Mouse (Mus musculus): ENCODE data around the gene Arhgef28. TPM values are rescaled to one million over a fixed set of nuclear protein-coding genes. Genes with fewer than 3 reads are reported as not detected.

Gene Arhgef28
- polyA plus RNA-seq, 1 experiment from 2014 or later: 15.1 TPM

DNA sequence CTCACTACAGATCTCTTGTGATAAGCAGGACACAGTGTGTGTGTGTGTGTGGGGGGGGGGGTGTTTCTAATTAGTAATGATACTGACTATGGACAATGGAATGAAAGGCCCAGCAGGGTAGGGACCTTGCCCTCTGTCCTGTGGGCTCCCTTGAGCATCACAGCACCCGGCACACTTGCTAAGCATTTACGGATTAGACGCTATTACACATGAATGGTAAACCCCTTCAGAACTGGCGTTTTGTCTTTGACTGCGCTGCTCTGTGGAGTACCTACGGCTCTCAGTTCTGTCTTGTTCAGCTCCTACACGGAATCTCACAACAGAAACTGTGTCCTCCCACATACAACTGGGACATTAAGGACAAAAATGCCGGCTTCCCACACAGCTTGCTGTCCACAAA lies 151.0 kb downstream of the Arhgef28 start:
- no peak for ATAC-seq (ENCODE audit: insufficient number of reproducible peaks, insufficient read depth, low FRiP score, low TSS enrichment)
- no peaks in the 10 kb centered on the region for H3K27me3 ChIP-seq
- H3K27ac ChIP-seq: no peak overlapping the region
- H3K4me2 ChIP-seq (replicated peaks): no peak overlapping the region
- no peaks in the 10 kb centered on the region for H3K36me3 ChIP-seq
- no peak overlapping the region for H3K9ac ChIP-seq
- no peak overlapping the region for H3K4me3 ChIP-seq
- 75% methylated on average over 8 of the region's 8 CpGs for WGBS
- H3K4me1 ChIP-seq: peaks cover 12% of the 10 kb centered on the region; the same call in 1 of the 2 replicates
- 0 out of 2 replicates have a peak, but pooled peaks cover 2% of the 10 kb centered on the region for H3K9me3 ChIP-seq

DNA sequence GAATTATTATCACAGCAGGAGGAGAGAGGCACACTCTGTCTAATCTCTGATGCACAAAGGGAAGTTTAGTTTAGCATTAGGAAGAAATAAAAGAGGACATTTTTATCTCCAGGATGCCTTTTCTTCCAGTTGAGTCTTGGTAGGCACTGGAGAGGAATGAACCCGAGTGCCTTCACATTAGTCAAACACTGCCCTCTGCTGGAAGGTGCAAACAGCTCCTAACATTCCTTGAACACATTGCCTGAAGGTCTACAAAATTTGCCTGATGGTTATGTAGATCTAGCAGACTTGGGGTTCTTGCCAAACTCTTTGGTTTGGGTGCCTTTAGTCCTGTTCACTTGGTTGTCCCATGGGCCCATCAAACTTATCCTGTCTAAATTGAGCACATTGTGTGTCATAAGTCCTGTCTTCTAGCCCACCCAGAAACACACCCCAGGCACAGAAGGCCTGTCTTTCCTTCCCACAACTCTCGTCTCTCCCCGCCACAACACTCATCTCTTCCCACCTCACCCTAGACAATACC lies 165.6 kb downstream of the Arhgef28 start:
- WGBS: 82% methylated on average over 3 of the region's 3 CpGs
- H3K9ac ChIP-seq: no peak overlapping the region
- no peak for ATAC-seq (ENCODE audit: insufficient number of reproducible peaks, insufficient read depth, low FRiP score, low TSS enrichment)
- no peak overlapping the region for H3K4me2 ChIP-seq (replicated peaks)
- H3K27me3 ChIP-seq: no peaks in the 10 kb centered on the region
- H3K36me3 ChIP-seq: no peaks in the 10 kb centered on the region
- H3K4me1 ChIP-seq: no peaks in the 10 kb centered on the region
- H3K27ac ChIP-seq: no peak overlapping the region
- H3K4me3 ChIP-seq: no peak overlapping the region
- H3K9me3 ChIP-seq: no peaks in the 10 kb centered on the region

DNA sequence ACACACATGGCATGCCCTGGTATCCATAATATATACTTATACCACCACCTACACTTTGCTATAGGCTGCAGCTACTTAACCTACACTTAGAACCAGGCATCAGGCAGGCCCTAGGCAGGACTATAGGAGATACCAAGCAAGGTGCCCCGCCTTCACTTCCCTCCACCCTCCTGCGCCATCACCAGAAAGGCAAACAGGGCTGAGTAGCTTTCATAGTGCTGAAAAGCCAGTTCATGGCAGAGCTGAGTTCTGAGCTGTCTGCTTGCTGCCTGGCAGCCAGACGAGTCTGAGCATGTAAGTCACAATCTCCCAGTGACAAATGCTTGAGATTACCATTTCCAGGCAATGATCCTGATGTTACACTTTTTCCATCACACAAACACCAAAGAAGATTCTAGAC lies 167.5 kb downstream of the Arhgef28 start:
- WGBS: 81% methylated on average over 3 of the region's 3 CpGs
- no peaks in the 10 kb centered on the region for H3K36me3 ChIP-seq
- no peak overlapping the region for H3K27ac ChIP-seq
- H3K4me2 ChIP-seq (replicated peaks): no peak overlapping the region
- no peaks in the 10 kb centered on the region for H3K9me3 ChIP-seq
- no peak overlapping the region for H3K4me3 ChIP-seq
- no peaks in the 10 kb centered on the region for H3K27me3 ChIP-seq
- no peak overlapping the region for H3K9ac ChIP-seq
- no peak for ATAC-seq (ENCODE audit: insufficient number of reproducible peaks, insufficient read depth, low FRiP score, low TSS enrichment)
- no peaks in the 10 kb centered on the region for H3K4me1 ChIP-seq

DNA sequence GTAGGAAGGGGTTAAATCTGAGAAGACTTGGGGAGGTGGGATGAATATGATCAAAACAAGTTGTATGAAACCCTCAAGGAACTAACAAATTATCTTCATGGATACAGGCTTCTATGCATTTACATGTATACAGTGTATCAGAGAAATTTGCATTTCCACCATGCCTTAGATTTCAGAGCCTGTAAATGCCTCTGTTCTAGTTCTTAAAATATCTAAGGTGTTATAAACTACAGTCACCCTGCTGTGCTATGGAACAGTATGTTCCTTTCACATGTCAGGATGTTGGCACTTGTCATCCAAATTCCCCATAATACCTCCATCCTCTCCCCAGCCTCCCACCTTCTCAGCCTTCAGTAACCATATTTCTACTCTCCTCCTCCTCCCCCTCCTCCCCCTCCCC lies 168.5 kb downstream of the Arhgef28 start:
- Histone ChIP-seq H3K36me3 (no peaks in the 10 kb centered on the region), H3K4me3 (no peak overlapping the region), H3K9me3 (no peaks in the 10 kb centered on the region), H3K27ac (no peak overlapping the region), H3K4me1 (no peaks in the 10 kb centered on the region), H3K4me2 (replicated peaks) (no peak overlapping the region), H3K9ac (no peak overlapping the region), H3K27me3 (no peaks in the 10 kb centered on the region)
- ATAC-seq (ENCODE audit: insufficient number of reproducible peaks, insufficient read depth, low FRiP score, low TSS enrichment): no peak

DNA sequence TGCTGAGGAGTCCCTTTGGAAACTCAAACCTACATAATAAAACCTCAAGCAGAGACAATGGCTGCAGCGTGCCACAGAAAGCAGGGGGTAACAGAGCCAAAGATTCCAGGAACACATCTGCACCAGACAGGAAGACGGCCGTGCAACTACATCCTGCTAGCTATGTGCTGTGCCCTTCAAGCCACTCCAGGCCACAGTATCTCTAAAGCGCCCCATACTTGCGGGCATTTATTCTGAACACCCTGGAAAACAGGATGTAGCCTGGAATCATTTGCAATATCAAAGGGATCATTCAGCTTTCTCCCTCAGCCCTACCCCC lies 174.6 kb downstream of the Arhgef28 start:
- Histone ChIP-seq H3K4me1 (peaks cover 8% of the 10 kb centered on the region; the same call in 1 of the 2 replicates), H3K27ac (0 out of 2 replicates have a peak overlapping the region, but pooled peaks have one; percentile 12), H3K9me3 (no peaks in the 10 kb centered on the region), H3K4me3 (0 out of 2 replicates have a peak overlapping the region, but pooled peaks have one; percentile 18), H3K4me2 (replicated peaks) (peak overlapping the region; percentile 47), H3K36me3 (no peaks in the 10 kb centered on the region), H3K9ac (no peak overlapping the region), H3K27me3 (no peaks in the 10 kb centered on the region)
- no peak; the same call in 1 of the 2 replicates for ATAC-seq (ENCODE audit: insufficient number of reproducible peaks, insufficient read depth, low FRiP score, low TSS enrichment)
- 18% methylated on average over 5 of the region's 5 CpGs for WGBS

DNA sequence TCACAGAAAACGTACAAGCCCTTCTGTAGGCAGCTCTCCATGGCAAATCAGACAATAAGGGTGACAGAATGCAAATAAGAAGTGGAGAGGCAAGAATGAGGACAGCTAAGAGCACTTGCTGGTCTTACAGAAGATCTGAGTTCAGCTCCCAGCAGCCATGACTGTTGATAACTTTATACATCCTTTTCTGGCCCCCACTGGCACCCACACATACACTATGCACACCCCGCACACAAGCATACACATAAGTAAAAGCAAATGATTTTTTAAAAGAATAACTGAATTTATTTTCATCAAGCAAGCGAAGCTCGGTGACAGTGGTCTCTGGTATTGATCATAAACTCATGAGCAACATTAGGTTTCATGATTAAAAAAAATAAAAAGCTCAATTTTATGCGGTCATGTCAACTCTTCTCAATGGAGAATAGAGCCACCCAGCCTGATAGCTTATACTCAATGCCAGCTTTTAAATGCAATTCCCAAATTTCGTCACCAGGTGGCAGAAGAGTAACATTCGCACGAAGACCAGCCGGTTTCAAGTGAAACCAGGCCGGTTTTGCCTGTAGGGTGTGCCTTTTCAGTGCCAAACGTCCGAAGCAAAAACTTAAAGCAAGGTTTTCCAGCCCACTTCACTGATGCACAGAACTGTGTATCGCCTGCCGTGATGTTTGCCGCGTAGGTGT lies 175.1 kb downstream of the Arhgef28 start:
- Histone ChIP-seq H3K9me3 (no peaks in the 10 kb centered on the region), H3K4me3 (0 out of 2 replicates have a peak overlapping the region, but pooled peaks have one; percentile 18), H3K4me1 (peaks cover 8% of the 10 kb centered on the region; the same call in 1 of the 2 replicates), H3K4me2 (replicated peaks) (peak overlapping the region; percentile 47), H3K27ac (0 out of 2 replicates have a peak overlapping the region, but pooled peaks have one; percentile 12), H3K9ac (no peak overlapping the region), H3K36me3 (no peaks in the 10 kb centered on the region), H3K27me3 (no peaks in the 10 kb centered on the region)
- peak; percentile 36 for ATAC-seq (ENCODE audit: insufficient number of reproducible peaks, insufficient read depth, low FRiP score, low TSS enrichment)
- 12% methylated on average over 16 of the region's 16 CpGs for WGBS

DNA sequence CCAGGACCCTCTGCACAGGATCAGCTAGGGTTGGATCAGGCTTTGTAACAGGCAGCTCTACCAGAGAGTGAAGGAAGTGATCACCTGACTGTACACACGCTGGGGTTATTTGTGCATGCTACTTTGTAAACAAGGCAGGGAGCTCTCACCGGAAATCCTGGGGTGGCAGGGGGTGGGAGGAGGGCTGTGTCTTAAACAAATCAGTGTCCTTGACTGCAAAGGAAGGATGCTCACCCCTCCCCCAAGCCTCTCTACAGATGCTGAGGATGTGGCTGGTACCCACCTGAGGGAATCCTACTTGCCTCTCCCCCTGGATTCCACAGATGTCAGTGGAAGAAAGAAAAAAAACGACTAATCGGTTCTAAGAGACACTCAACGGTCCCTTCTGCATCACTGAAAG lies 176.2 kb downstream of the Arhgef28 start:
- 22% methylated on average over 5 of the region's 5 CpGs for WGBS
- Histone ChIP-seq H3K9ac (no peak overlapping the region), H3K9me3 (no peaks in the 10 kb centered on the region), H3K27me3 (no peaks in the 10 kb centered on the region), H3K36me3 (no peaks in the 10 kb centered on the region), H3K4me2 (replicated peaks) (no peak overlapping the region), H3K4me1 (peaks cover 8% of the 10 kb centered on the region; the same call in 1 of the 2 replicates), H3K27ac (no peak overlapping the region), H3K4me3 (no peak overlapping the region)
- ATAC-seq (ENCODE audit: insufficient number of reproducible peaks, insufficient read depth, low FRiP score, low TSS enrichment): no peak

DNA sequence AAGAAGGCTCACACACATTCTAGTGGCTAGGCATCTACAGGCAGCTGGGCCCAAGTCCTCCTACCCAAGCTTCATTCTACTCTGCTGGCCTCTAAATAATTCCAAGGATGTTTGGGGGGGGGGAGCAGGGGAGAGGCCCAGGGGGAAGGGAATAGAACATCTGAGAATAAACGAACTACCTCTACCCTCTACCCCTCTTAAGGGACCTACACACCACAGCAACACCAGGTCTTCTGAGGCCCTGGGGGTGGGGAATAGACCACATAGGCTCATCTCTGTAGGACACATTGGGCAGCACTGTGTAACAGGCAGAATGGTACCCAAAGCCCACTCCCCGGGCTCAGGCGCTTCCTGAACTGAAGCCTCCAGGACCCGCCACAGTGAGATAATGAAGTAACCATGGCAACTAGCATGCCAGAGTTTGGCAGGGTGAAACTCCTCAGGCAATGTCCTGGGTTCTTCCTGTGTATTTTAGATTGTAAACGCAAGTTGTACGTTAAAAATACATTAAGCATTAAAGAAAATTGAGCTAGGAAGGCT lies 177.5 kb downstream of the Arhgef28 start:
- no peak overlapping the region for H3K4me2 ChIP-seq (replicated peaks)
- H3K36me3 ChIP-seq: no peaks in the 10 kb centered on the region
- no peak overlapping the region for H3K27ac ChIP-seq
- H3K9me3 ChIP-seq: no peaks in the 10 kb centered on the region
- no peak overlapping the region for H3K4me3 ChIP-seq
- H3K9ac ChIP-seq: no peak overlapping the region
- no peaks in the 10 kb centered on the region for H3K27me3 ChIP-seq
- ATAC-seq (ENCODE audit: insufficient number of reproducible peaks, insufficient read depth, low FRiP score, low TSS enrichment): no peak
- 34% methylated on average over 6 of the region's 6 CpGs for WGBS
- H3K4me1 ChIP-seq: peaks cover 10% of the 10 kb centered on the region; the same call in 1 of the 2 replicates

DNA sequence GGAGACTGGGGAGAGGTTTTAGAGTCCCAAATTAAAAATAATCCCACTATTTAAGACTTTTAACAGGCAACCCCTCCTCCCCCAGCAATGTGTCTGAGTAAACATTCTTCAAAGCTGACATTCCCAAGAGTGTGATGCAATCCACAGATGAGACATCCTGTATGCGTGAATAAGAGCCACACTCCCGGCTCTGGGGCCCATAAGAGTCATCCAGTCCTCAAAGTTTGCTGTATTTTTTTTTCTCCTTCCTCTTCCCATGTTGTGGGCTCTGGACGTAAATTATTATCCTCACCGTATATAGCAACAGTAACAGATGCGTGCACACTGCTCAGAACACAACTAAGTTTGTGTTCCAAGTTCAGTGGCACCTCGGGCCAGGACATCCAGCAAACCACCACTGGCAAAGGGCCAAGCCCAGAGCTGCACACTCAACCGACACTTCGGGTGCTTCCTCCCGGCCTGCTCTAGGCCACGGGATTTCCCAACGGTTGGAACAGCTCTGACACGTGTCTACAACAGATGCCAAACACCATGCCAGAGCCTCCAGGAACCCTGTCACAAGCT lies 178.5 kb downstream of the Arhgef28 start:
- H3K27me3 ChIP-seq: no peaks in the 10 kb centered on the region
- H3K9me3 ChIP-seq: no peaks in the 10 kb centered on the region
- peaks cover 11% of the 10 kb centered on the region; the same call in 1 of the 2 replicates for H3K4me1 ChIP-seq
- H3K4me3 ChIP-seq: no peak overlapping the region
- no peaks in the 10 kb centered on the region for H3K36me3 ChIP-seq
- no peak overlapping the region for H3K9ac ChIP-seq
- no peak overlapping the region for H3K27ac ChIP-seq
- H3K4me2 ChIP-seq (replicated peaks): no peak overlapping the region
- no peak for ATAC-seq (ENCODE audit: insufficient number of reproducible peaks, insufficient read depth, low FRiP score, low TSS enrichment)
- WGBS: 78% methylated on average over 12 of the region's 12 CpGs

DNA sequence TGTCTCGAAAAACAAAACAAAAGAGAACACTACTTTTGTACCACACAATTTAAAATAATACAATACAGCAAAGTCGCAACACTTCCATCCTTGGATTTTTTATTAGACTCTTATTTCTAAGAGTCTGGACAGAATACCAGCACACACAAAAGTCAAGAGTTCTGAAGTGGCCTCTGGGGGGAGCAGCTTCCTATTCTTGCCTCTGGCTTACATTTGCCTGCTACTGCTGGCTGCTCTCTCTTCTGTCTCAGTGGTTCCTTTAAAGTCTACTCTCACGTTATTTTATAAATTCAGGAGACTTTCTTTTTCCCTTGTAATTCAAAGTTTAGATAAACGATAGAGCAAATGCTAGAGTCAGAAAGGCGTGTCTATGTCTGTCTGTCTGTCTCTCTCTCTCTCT lies 179.1 kb downstream of the Arhgef28 start:
- Histone ChIP-seq H3K27ac (no peak overlapping the region), H3K4me2 (replicated peaks) (no peak overlapping the region), H3K27me3 (no peaks in the 10 kb centered on the region), H3K9me3 (no peaks in the 10 kb centered on the region), H3K36me3 (no peaks in the 10 kb centered on the region), H3K4me3 (no peak overlapping the region), H3K9ac (no peak overlapping the region), H3K4me1 (peaks cover 11% of the 10 kb centered on the region; the same call in 1 of the 2 replicates)
- WGBS: 76% methylated on average over 5 of the region's 5 CpGs
- no peak for ATAC-seq (ENCODE audit: insufficient number of reproducible peaks, insufficient read depth, low FRiP score, low TSS enrichment)

DNA sequence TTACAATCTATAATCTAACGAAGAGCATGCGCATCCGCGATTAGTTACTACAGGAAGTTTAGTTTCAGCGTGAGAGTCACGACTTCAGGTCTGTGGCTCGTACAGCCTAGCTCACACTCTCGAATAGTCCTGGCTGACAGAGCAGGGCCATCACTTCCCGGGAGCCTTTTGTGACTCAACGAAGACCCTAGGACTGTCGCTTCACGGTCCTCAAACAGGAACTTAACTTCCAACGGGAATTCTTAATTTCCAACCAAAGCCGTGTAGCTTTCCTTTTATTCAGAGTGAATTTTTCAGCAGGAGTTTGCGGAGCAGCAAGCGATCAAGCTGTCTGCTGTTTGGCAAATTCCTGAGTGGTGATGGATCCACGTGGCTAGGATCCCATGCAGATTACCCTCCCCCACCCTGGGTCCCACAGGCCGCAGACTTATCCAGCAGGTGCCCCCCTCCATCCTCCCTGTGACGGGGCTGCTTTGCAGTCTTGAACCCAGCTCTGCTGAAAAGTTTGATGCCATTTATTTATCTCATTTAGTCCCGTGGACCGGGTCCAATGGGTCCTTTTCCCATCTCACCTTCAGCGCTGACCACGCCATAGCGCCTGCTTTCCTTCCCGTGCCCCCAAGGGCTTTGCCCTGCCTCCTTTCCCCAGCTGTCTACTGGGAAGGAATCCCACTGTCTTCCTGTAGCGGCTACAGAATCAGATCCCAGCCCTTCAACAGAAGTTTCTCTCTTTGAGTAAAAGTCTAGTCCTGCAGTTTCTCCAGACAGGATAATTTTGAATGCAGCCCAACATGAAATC lies 180.3 kb downstream of the Arhgef28 start:
- H3K4me2 ChIP-seq (replicated peaks): no peak overlapping the region
- no peak overlapping the region for H3K4me3 ChIP-seq
- 73% methylated on average over 26 of the region's 26 CpGs for WGBS
- no peak for ATAC-seq (ENCODE audit: insufficient number of reproducible peaks, insufficient read depth, low FRiP score, low TSS enrichment)
- H3K4me1 ChIP-seq: peaks cover 11% of the 10 kb centered on the region; the same call in 1 of the 2 replicates
- H3K27ac ChIP-seq: no peak overlapping the region
- no peaks in the 10 kb centered on the region for H3K27me3 ChIP-seq
- H3K9ac ChIP-seq: no peak overlapping the region
- no peaks in the 10 kb centered on the region for H3K36me3 ChIP-seq
- H3K9me3 ChIP-seq: no peaks in the 10 kb centered on the region
